Mouse (Mus musculus) CH12F3 (cell line): ENCODE measurements around the gene Senp2.

ENCODE experiments used
- in situ Hi-C: fragments of 300-500 bp; cut with MboI; formaldehyde crosslinking; loops from 2 replicates; pipeline ENCODE4 v1.14.3; 2020; ENCODE audit warnings: low sequenced_read_pairs

Senp2 gene

GRCm38 (mm10) chr16:22091255-22091783 is 82.0 kb downstream of the Senp2 start:
- in situ Hi-C loops = no loop called here

- in situ Hi-C loops = no loop called here
Observed at GRCm38 (mm10) chr16:22095751-22096150, 86.5 kb downstream of the Senp2 start.

- in situ Hi-C loops = no loop called here
Observed at GRCm38 (mm10) chr16:22097659-22098058, 88.4 kb downstream of the Senp2 start.
